Mouse (Mus musculus) left cerebral cortex, postnatal 14 days (tissue): ENCODE measurements at regions not wholly inside any gene's neighbourhood (a gene's known extent, or its start where the extent isn't known, plus 50 kb on each side); places are given as distances from the start of the nearest gene placed in this dataset.
"Not testable (repeated sequence)": the region's sequence is repeated elsewhere in the genome, so short reads cannot be mapped to it uniquely, and the experiment has no call there.

Source experiments
- DNase-seq, 2 experiments: peaks; one replicate each; pipeline ENCODE4 v3.0.0; 2021 to 2022; ENCODE audit warnings: low spot score in 2 of 2, mixed read lengths in 1 of 2
- intact Hi-C: fragments of 180-260 bp; cut with DNase I; formaldehyde crosslinking; loops from one replicate; pipeline ENCODE4 v1.15.1; 2025

GRCm38 (mm10) chr2:98112023-98112422 lies 550.0 kb upstream of the Gm10801 start:
- intact Hi-C loops = no loop called here
- DNase-seq = peak in 1 of 2 experiments; percentile 1

DNA sequence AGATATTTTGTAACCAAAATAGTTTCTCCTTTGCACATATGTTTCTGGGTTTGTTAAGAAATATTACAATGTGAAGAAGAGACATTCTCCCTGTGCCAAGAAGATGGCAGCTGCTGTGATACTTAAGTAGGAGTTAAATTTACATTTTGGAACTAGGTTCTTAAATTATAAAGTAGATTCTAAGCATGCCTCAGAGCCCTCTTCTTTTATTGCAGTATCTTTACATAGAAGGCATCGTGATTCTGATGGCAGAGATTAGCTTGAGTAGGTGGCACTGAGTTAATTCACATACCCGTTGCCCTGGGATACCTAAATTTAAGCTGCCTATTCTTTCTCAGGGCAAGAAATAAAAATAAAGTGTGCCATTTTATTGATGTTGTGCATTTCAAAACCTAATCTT lies 538.6 kb upstream of the Gm10801 start:
- DNase-seq = peak; percentile 40 to 70
- intact Hi-C loops = loop anchor here (10.0 kb wide), 2 partner anchors 419 to 659 kb away; no protein-coding TSS in a partner anchor

- intact Hi-C loops = loop anchor here (10.0 kb wide), 2 partner anchors 420 to 660 kb away; no protein-coding TSS in a partner anchor
- peak; percentile 24 to 26 for DNase-seq
These were observed 537.4 kb upstream of the Gm10801 start for GRCm38 (mm10) chr2:98124646-98125045.

- DNase-seq = not testable (repeated sequence)
These were observed 521.6 kb upstream of the Gm10801 start for GRCm38 (mm10) chr2:98140461-98140860.

GRCm38 (mm10) chr2:98143711-98144110 lies 518.3 kb upstream of the Gm10801 start:
- intact Hi-C loops = no loop called here
- DNase-seq = no peak

More at GRCm38 (mm10) chr2:98140461-98140860, 521.6 kb upstream of the Gm10801 start:
- intact Hi-C loops = not testable (repeated sequence)
